Mouse (Mus musculus) kidney, adult 2 months (tissue): ENCODE data around the gene Arl3. TPM values are rescaled to one million over a fixed set of nuclear protein-coding genes. Genes with fewer than 3 reads are reported as not detected.

Source experiments
- DNase-seq: peaks from one replicate; pipeline ENCODE4 v3.0.0; 2021
- H3K27ac ChIP-seq: fragments of 200-500 bp; 2 replicates; pipeline ENCODE4 v1.5.1; 2012; ENCODE audit warnings: low read depth, low read length, control low read depth, inconsistent platforms; ENCODE audit not compliant: insufficient read depth
- H3K27me3 ChIP-seq: fragments of 200-500 bp; replicated peaks from 2 replicates; pipeline ENCODE4 v1.6.1; 2012; ENCODE audit warnings: mild to moderate bottlenecking, moderate library complexity, low read length, inconsistent platforms; ENCODE audit not compliant: control insufficient read depth, insufficient read depth
- H3K36me3 ChIP-seq: fragments of 200-500 bp; 2 replicates; pipeline ENCODE4 v1.6.1; 2012; ENCODE audit warnings: mild to moderate bottlenecking, moderate library complexity, low read length, inconsistent platforms; ENCODE audit not compliant: control insufficient read depth, insufficient read depth
- H3K4me1 ChIP-seq: fragments of 200-500 bp; 2 replicates; pipeline ENCODE4 v1.6.1; 2011; ENCODE audit warnings: low read length; ENCODE audit not compliant: control insufficient read depth, insufficient read depth
- H3K4me3 ChIP-seq: fragments of 200-500 bp; 2 replicates; pipeline ENCODE4 v1.5.1; 2011; ENCODE audit warnings: mild to moderate bottlenecking, low read depth, low read length, control low read depth; ENCODE audit not compliant: insufficient read depth
- CTCF ChIP-seq: fragments of 200-500 bp; conservative IDR thresholded peaks from 2 replicates; pipeline ENCODE4 v1.5.1; 2011; ENCODE audit warnings: low read depth, mild to moderate bottlenecking, control low read depth, low read length, moderate library complexity, mixed read lengths; ENCODE audit not compliant: insufficient read depth, insufficient read length
- POLR2A ChIP-seq: fragments of 200-500 bp; IDR thresholded peaks from one replicate; pipeline ENCODE4 v1.6.1; 2011; ENCODE audit warnings: low read depth, low read length, control low read depth
- WGBS: fragments of 180-500 bp; shearing (Covaris S2); methylation state at CpG from one replicate; pipeline ENCODE4 v1.1.7; 2018; 5-methylcytosine and 5-hydroxymethylcytosine counted together
- polyA plus RNA-seq: library from polyadenylated mRNA; depleted of rRNA; stranded (reverse); fragments of >200 nt; gene quantifications from 2 replicates; pipeline ENCODE4 v1.2.3, GENCODE M21; 2012

Gene Arl3
- polyA plus RNA-seq, 1 experiment: 62.8 TPM

- Histone ChIP-seq H3K27me3 (no peaks in the 10 kb centered on the region), H3K27ac (no peak overlapping the region), H3K4me3 (no peak overlapping the region), H3K36me3 (no peaks in the 10 kb centered on the region), H3K4me1 (peaks cover 13% of the 10 kb centered on the region)
- no peak for TF ChIP-seq POLR2A
- TF ChIP-seq CTCF: no peak
- DNase-seq: no peak
- 63% methylated on average over 9 of the region's 9 CpGs for WGBS
Observed at GRCm38 (mm10) chr19:46618322-46618721, 45.3 kb upstream of the Arl3 start.

- no peak for TF ChIP-seq POLR2A
- no peak for TF ChIP-seq CTCF
- DNase-seq: no peak
- H3K27me3 ChIP-seq: no peaks in the 10 kb centered on the region
- no peaks in the 10 kb centered on the region for H3K36me3 ChIP-seq
- H3K4me3 ChIP-seq: no peak overlapping the region
- H3K27ac ChIP-seq: no peak overlapping the region
- WGBS: 79% methylated on average over 8 of the region's 8 CpGs
- H3K4me1 ChIP-seq: peaks cover 12% of the 10 kb centered on the region
Observed at GRCm38 (mm10) chr19:46617361-46617760, 44.4 kb upstream of the Arl3 start.

- peaks cover 3% of the 10 kb centered on the region for H3K4me1 ChIP-seq
- 61% methylated on average over 11 of the region's 11 CpGs for WGBS
- no peak overlapping the region for H3K27ac ChIP-seq
- no peak for TF ChIP-seq POLR2A
- TF ChIP-seq CTCF: no peak
- H3K27me3 ChIP-seq: no peaks in the 10 kb centered on the region
- H3K36me3 ChIP-seq: no peaks in the 10 kb centered on the region
- DNase-seq: no peak
- no peak overlapping the region for H3K4me3 ChIP-seq
Observed at GRCm38 (mm10) chr19:46616378-46616777, 43.4 kb upstream of the Arl3 start.

- Histone ChIP-seq H3K4me3 (no peak overlapping the region), H3K27ac (no peak overlapping the region), H3K4me1 (peaks cover 13% of the 10 kb centered on the region; the same call in 1 of the 2 replicates), H3K36me3 (no peaks in the 10 kb centered on the region), H3K27me3 (no peaks in the 10 kb centered on the region)
- 95% methylated on average over 7 of the region's 7 CpGs for WGBS
- no peak for DNase-seq
- no peak for TF ChIP-seq POLR2A
- TF ChIP-seq CTCF: no peak
Observed at GRCm38 (mm10) chr19:46608158-46608557, 35.2 kb upstream of the Arl3 start.

- Histone ChIP-seq H3K27ac (peak overlapping the region; percentile 36), H3K4me1 (peaks cover 17% of the 10 kb centered on the region), H3K36me3 (no peaks in the 10 kb centered on the region), H3K27me3 (no peaks in the 10 kb centered on the region), H3K4me3 (no peak overlapping the region)
- 38% methylated on average over 7 of the region's 7 CpGs for WGBS
- no peak for TF ChIP-seq POLR2A
- TF ChIP-seq CTCF: peak; percentile 65
- peak; percentile 47 for DNase-seq
Observed at GRCm38 (mm10) chr19:46607424-46607823, 34.4 kb upstream of the Arl3 start.

GRCm38 (mm10) chr19:46606718-46607117 is 33.7 kb upstream of the Arl3 start:
- H3K27ac ChIP-seq: peak overlapping the region; percentile 36
- peaks cover 19% of the 10 kb centered on the region for H3K4me1 ChIP-seq
- WGBS: 68% methylated on average over 13 of the region's 13 CpGs
- TF ChIP-seq POLR2A: no peak
- no peak for TF ChIP-seq CTCF
- no peaks in the 10 kb centered on the region for H3K36me3 ChIP-seq
- no peak for DNase-seq
- no peak overlapping the region for H3K4me3 ChIP-seq
- no peaks in the 10 kb centered on the region for H3K27me3 ChIP-seq

GRCm38 (mm10) chr19:46602406-46602805 is 29.4 kb upstream of the Arl3 start:
- 54% methylated on average over 4 of the region's 4 CpGs for WGBS
- TF ChIP-seq CTCF (no peak), POLR2A (no peak)
- no peak for DNase-seq

GRCm38 (mm10) chr19:46601491-46601890 is 28.5 kb upstream of the Arl3 start:
- TF ChIP-seq CTCF (no peak), POLR2A (no peak)
- H3K4me1 ChIP-seq: peaks cover 21% of the 10 kb centered on the region
- no peaks in the 10 kb centered on the region for H3K27me3 ChIP-seq
- DNase-seq: peak; percentile 82
- H3K27ac ChIP-seq: peak overlapping the region; percentile 49
- peak overlapping the region; percentile 29; the same call in 1 of the 2 replicates for H3K4me3 ChIP-seq
- H3K36me3 ChIP-seq: no peaks in the 10 kb centered on the region
- WGBS: 11% methylated on average over 14 of the region's 14 CpGs

More at GRCm38 (mm10) chr19:46602406-46602805, 29.4 kb upstream of the Arl3 start:
- H3K36me3 ChIP-seq: no peaks in the 10 kb centered on the region
- no peaks in the 10 kb centered on the region for H3K27me3 ChIP-seq
- H3K4me3 ChIP-seq: no peak overlapping the region
- peaks cover 23% of the 10 kb centered on the region for H3K4me1 ChIP-seq
- H3K27ac ChIP-seq: no peak overlapping the region
